Mouse (Mus musculus) bone marrow, adult 2 months (tissue): ENCODE measurements around the gene Caskin2.

Experiments
- CTCF ChIP-seq: fragments of 200-500 bp; IDR thresholded peaks from 2 replicates; pipeline ENCODE4 v1.5.1; 2011; ENCODE audit warnings: low read length, control low read depth; ENCODE audit not compliant: control insufficient read depth, insufficient read depth
- POLR2A ChIP-seq: fragments of 200-500 bp; IDR thresholded peaks from 2 replicates; pipeline ENCODE4 v1.6.1; 2011; ENCODE audit warnings: low read depth, mild to moderate bottlenecking, control low read depth, low read length, borderline replicate concordance; ENCODE audit not compliant: control insufficient read depth

- TF ChIP-seq POLR2A (no peak), CTCF (no peak)
Observed at GRCm38 (mm10) chr11:115830550-115831325, 17.3 kb upstream of the Caskin2 start.
